Mouse (Mus musculus) stomach, embryonic 14.5 days (tissue): Measurements from ENCODE around the gene Arsg. TPM values are rescaled to one million over a fixed set of nuclear protein-coding genes. Genes with fewer than 3 reads are reported as not detected.

Experiments used
- ATAC-seq: fragments of 200-750 bp; cut with Nextera tagmentation; 2 replicates; pipeline ENCODE4 v1.8.0; 2017; ENCODE audit warnings: low read depth, moderate TSS enrichment; ENCODE audit not compliant: insufficient number of reproducible peaks, insufficient read depth, low FRiP score
- H3K27ac ChIP-seq: fragments of 300-500 bp; sonication (generic); 2 replicates; pipeline ENCODE4 v1.5.1; 2014; ENCODE audit warnings: mild to moderate bottlenecking, low read length, moderate library complexity, mixed read lengths
- H3K27me3 ChIP-seq: fragments of 300-500 bp; sonication (generic); 2 replicates; pipeline ENCODE4 v1.6.1; 2014; ENCODE audit warnings: low read length, control low read depth, mixed read lengths; ENCODE audit not compliant: control insufficient read depth, insufficient read depth
- H3K36me3 ChIP-seq: fragments of 300-500 bp; sonication (generic); 2 replicates; pipeline ENCODE4 v1.6.1; 2014; ENCODE audit warnings: mild to moderate bottlenecking, control low read depth, low read length, moderate library complexity, mixed read lengths; ENCODE audit not compliant: control insufficient read depth, insufficient read depth
- H3K4me1 ChIP-seq: fragments of 300-500 bp; sonication (generic); 2 replicates; pipeline ENCODE4 v1.6.1; 2014; ENCODE audit warnings: low read length, control low read depth, mixed read lengths; ENCODE audit not compliant: control insufficient read depth, insufficient read depth
- H3K4me2 ChIP-seq: fragments of 300-500 bp; sonication (generic); replicated peaks from 2 replicates; pipeline ENCODE4 v1.6.1; 2014; ENCODE audit warnings: low read depth, low read length, control low read depth
- H3K4me3 ChIP-seq: fragments of 300-500 bp; sonication (generic); 2 replicates; pipeline ENCODE4 v1.5.1; 2014; ENCODE audit warnings: low read depth, low read length, control low read depth
- H3K9ac ChIP-seq: fragments of 300-500 bp; sonication (generic); replicated peaks from 2 replicates; pipeline ENCODE4 v1.6.1; 2014; ENCODE audit warnings: low read depth, mild to moderate bottlenecking, control low read depth, low read length, moderate library complexity, mixed read lengths
- H3K9me3 ChIP-seq: fragments of 300-500 bp; sonication (generic); 2 replicates; pipeline ENCODE4 v1.6.1; 2016; ENCODE audit warnings: low read depth, low read length, control low read depth; ENCODE audit not compliant: control insufficient read depth
- WGBS: fragments of 180-500 bp; shearing (Covaris S2); extraction: QIAGEN DNeasy Blood & Tissue Kit; methylation state at CpG from one replicate; pipeline ENCODE4 v1.1.7; 2014; 5-methylcytosine and 5-hydroxymethylcytosine counted together
- polyA plus RNA-seq: library from polyadenylated mRNA; unstranded; fragments of >200 nt; fragmentation: Nextera tagmentation; extraction: Ambion mirVana; gene quantifications from 2 replicates; pipeline ENCODE4 v1.2.1, GENCODE M21; 2014

Gene Arsg
- polyA plus RNA-seq, 1 experiment from 2014 or later, result 3.5 TPM

GRCm38 (mm10) chr11:109535966-109536365 is 62.8 kb downstream of the Arsg start:
- 84% methylated on average over 6 of the region's 6 CpGs for WGBS

GRCm38 (mm10) chr11:109536939-109537338 is 63.8 kb downstream of the Arsg start:
- Histone ChIP-seq H3K27ac (no peak overlapping the region), H3K4me2 (no peak overlapping the region), H3K9me3 (no peaks in the 10 kb centered on the region), H3K4me3 (no peak overlapping the region), H3K27me3 (no peaks in the 10 kb centered on the region), H3K4me1 (no peaks in the 10 kb centered on the region), H3K9ac (no peak overlapping the region), H3K36me3 (no peaks in the 10 kb centered on the region)
- WGBS, result 58% methylated on average over 5 of the region's 5 CpGs
- no peak for ATAC-seq

More at GRCm38 (mm10) chr11:109535966-109536365, 62.8 kb downstream of the Arsg start:
- H3K27me3 ChIP-seq, result no peaks in the 10 kb centered on the region
- ATAC-seq, result no peak
- no peaks in the 10 kb centered on the region for H3K36me3 ChIP-seq
- H3K4me1 ChIP-seq, result no peaks in the 10 kb centered on the region
- H3K9ac ChIP-seq, result no peak overlapping the region
- H3K9me3 ChIP-seq, result no peaks in the 10 kb centered on the region
- no peak overlapping the region for H3K27ac ChIP-seq
- no peak overlapping the region for H3K4me2 ChIP-seq
- no peak overlapping the region for H3K4me3 ChIP-seq

- H3K9me3 ChIP-seq, result no peaks in the 10 kb centered on the region
- H3K27ac ChIP-seq, result no peak overlapping the region
- no peak overlapping the region for H3K4me2 ChIP-seq
- no peaks in the 10 kb centered on the region for H3K4me1 ChIP-seq
- H3K27me3 ChIP-seq, result no peaks in the 10 kb centered on the region
- 42% methylated on average over 6 of the region's 6 CpGs for whole genome bisulfite sequencing
- H3K4me3 ChIP-seq, result no peak overlapping the region
- ATAC-seq, result no peak
- no peak overlapping the region for H3K9ac ChIP-seq
- no peaks in the 10 kb centered on the region for H3K36me3 ChIP-seq
These were observed 66.1 kb downstream of the Arsg start for GRCm38 (mm10) chr11:109539290-109539689.

- Histone ChIP-seq H3K27me3 (no peaks in the 10 kb centered on the region), H3K9ac (no peak overlapping the region), H3K4me2 (no peak overlapping the region), H3K4me1 (peaks cover 13% of the 10 kb centered on the region), H3K27ac (no peak overlapping the region), H3K4me3 (no peak overlapping the region), H3K36me3 (no peaks in the 10 kb centered on the region), H3K9me3 (no peaks in the 10 kb centered on the region)
- ATAC-seq, result no peak
- 84% methylated on average over 9 of the region's 9 CpGs for WGBS
These were observed 70.3 kb downstream of the Arsg start for GRCm38 (mm10) chr11:109543466-109543865.

- no peaks in the 10 kb centered on the region for H3K36me3 ChIP-seq
- WGBS, result 57% methylated on average over 7 of the region's 7 CpGs
- no peaks in the 10 kb centered on the region for H3K9me3 ChIP-seq
- ATAC-seq, result no peak
- no peak overlapping the region for H3K4me3 ChIP-seq
- no peak overlapping the region for H3K27ac ChIP-seq
- no peak overlapping the region for H3K4me2 ChIP-seq
- no peak overlapping the region for H3K9ac ChIP-seq
- no peaks in the 10 kb centered on the region for H3K27me3 ChIP-seq
- H3K4me1 ChIP-seq, result peaks cover 13% of the 10 kb centered on the region
These were observed 71.3 kb downstream of the Arsg start for GRCm38 (mm10) chr11:109544432-109544831.

- H3K4me1 ChIP-seq, result peaks cover 13% of the 10 kb centered on the region
- H3K9ac ChIP-seq, result no peak overlapping the region
- H3K4me2 ChIP-seq, result no peak overlapping the region
- no peaks in the 10 kb centered on the region for H3K36me3 ChIP-seq
- ATAC-seq, result no peak
- H3K27me3 ChIP-seq, result no peaks in the 10 kb centered on the region
- H3K9me3 ChIP-seq, result no peaks in the 10 kb centered on the region
- WGBS, result 40% methylated on average over 7 of the region's 7 CpGs
- no peak overlapping the region for H3K27ac ChIP-seq
- H3K4me3 ChIP-seq, result no peak overlapping the region
These were observed 72.1 kb downstream of the Arsg start for GRCm38 (mm10) chr11:109545265-109545664.

GRCm38 (mm10) chr11:109545700-109546143 is 72.5 kb downstream of the Arsg start:
- Histone ChIP-seq H3K9ac (no peak overlapping the region), H3K4me3 (no peak overlapping the region), H3K27ac (no peak overlapping the region), H3K4me2 (no peak overlapping the region), H3K4me1 (peaks cover 13% of the 10 kb centered on the region), H3K36me3 (no peaks in the 10 kb centered on the region), H3K9me3 (no peaks in the 10 kb centered on the region), H3K27me3 (no peaks in the 10 kb centered on the region)
- no peak for ATAC-seq
- 22% methylated on average over 12 of the region's 12 CpGs for WGBS

GRCm38 (mm10) chr11:109546305-109547001 is 73.3 kb downstream of the Arsg start:
- H3K27ac ChIP-seq, result no peak overlapping the region

GRCm38 (mm10) chr11:109547652-109548051 is 74.5 kb downstream of the Arsg start:
- WGBS, result 100% methylated on average over 1 of the region's 1 CpGs
- Histone ChIP-seq H3K9ac (no peak overlapping the region), H3K4me1 (peaks cover 13% of the 10 kb centered on the region), H3K36me3 (no peaks in the 10 kb centered on the region), H3K4me2 (no peak overlapping the region), H3K4me3 (no peak overlapping the region), H3K9me3 (no peaks in the 10 kb centered on the region), H3K27me3 (no peaks in the 10 kb centered on the region), H3K27ac (no peak overlapping the region)
- ATAC-seq, result no peak

More at GRCm38 (mm10) chr11:109546305-109547001, 73.3 kb downstream of the Arsg start:
- H3K36me3 ChIP-seq, result no peaks in the 10 kb centered on the region
- peaks cover 13% of the 10 kb centered on the region for H3K4me1 ChIP-seq
- no peak overlapping the region for H3K9ac ChIP-seq
- no peak overlapping the region for H3K4me3 ChIP-seq
- no peaks in the 10 kb centered on the region for H3K27me3 ChIP-seq
- WGBS, result 52% methylated on average over 16 of the region's 16 CpGs
- ATAC-seq, result no peak
- no peaks in the 10 kb centered on the region for H3K9me3 ChIP-seq
- no peak overlapping the region for H3K4me2 ChIP-seq
